Mouse (Mus musculus): ENCODE results near the gene AC109138.7. TPM values are rescaled to one million over a fixed set of nuclear protein-coding genes. Genes with fewer than 3 reads are reported as not detected.

Gene AC109138.7
- total and polyA plus RNA-seq, 3 experiments = not detected

- TF ChIP-seq RCOR1 (conservative IDR thresholded peaks at IDR 0.05; ENCODE audit: low read depth, low read length) = no peak
- no peak for TF ChIP-seq IRF4 (IDR thresholded peaks at IDR 0.05; ENCODE audit: low read depth, low read length)
- peak; percentile 93 for TF ChIP-seq MAX (IDR thresholded peaks at IDR 0.05; ENCODE audit: low read length)
- no peak for TF ChIP-seq MEF2A (IDR thresholded peaks at IDR 0.05; ENCODE audit: borderline replicate concordance, low read depth, low read length)
- no peak for TF ChIP-seq JUN (IDR thresholded peaks at IDR 0.05; ENCODE audit: insufficient read depth, low read depth, low read length)
- 0 out of 2 replicates have a peak, but pooled peaks have one; percentile 35 for TF ChIP-seq ZNF384 (IDR thresholded peaks at IDR 0.05; ENCODE audit: low read depth, low read length)
- no peak for TF ChIP-seq ZC3H11A (IDR thresholded peaks at IDR 0.05; ENCODE audit: low read depth, low read length)
Measured at GRCm38 (mm10) chr19:4280425-4280824, 66.3 kb downstream of the AC109138.7 start (continued).

Other genes with a start within 250 kb of the AC109138.7 start
Only the 20 nearest of the 30 such genes appear.
- 6.0 and 21.1 TPM in 2 replicates for gene Gstp2, start 168.3 kb upstream of the AC109138.7 start, total RNA-seq (2012; rRNA removed)
- not detected in 2 replicates for gene Gstp2, start 168.3 kb upstream of the AC109138.7 start, total RNA-seq (2014; rRNA removed)
- gene Gstp2, start 168.3 kb upstream of the AC109138.7 start, polyA plus RNA-seq (2012; ENCODE audit: insufficient read length, low read depth) = 1.4 and 2.4 TPM in 2 replicates
- 0.46 and 1.4 TPM in 2 replicates for gene Gstp3, start 154.8 kb upstream of the AC109138.7 start, total RNA-seq (2012; rRNA removed)
- not detected in 2 replicates for gene Gstp3, start 154.8 kb upstream of the AC109138.7 start, total RNA-seq (2014; rRNA removed)
- gene Gstp3, start 154.8 kb upstream of the AC109138.7 start, polyA plus RNA-seq (2012; ENCODE audit: insufficient read length, low read depth) = not detected in 2 replicates
- gene Cabp2, start 132.8 kb upstream of the AC109138.7 start, total RNA-seq (2012; rRNA removed) = not detected in 2 replicates
- gene Cabp2, start 132.8 kb upstream of the AC109138.7 start, total RNA-seq (2014; rRNA removed) = not detected in 2 replicates
- gene Cabp2, start 132.8 kb upstream of the AC109138.7 start, polyA plus RNA-seq (2012; ENCODE audit: insufficient read length, low read depth) = not detected in 2 replicates
- gene Cdk2ap2, start 117.2 kb upstream of the AC109138.7 start, total RNA-seq (2012; rRNA removed) = 69.5 and 90.3 TPM in 2 replicates
- gene Cdk2ap2, start 117.2 kb upstream of the AC109138.7 start, total RNA-seq (2014; rRNA removed) = 57.0 and 63.4 TPM in 2 replicates
- 55.6 and 67.1 TPM in 2 replicates for gene Cdk2ap2, start 117.2 kb upstream of the AC109138.7 start, polyA plus RNA-seq (2012; ENCODE audit: insufficient read length, low read depth)
- gene Pitpnm1, start 114.4 kb upstream of the AC109138.7 start, total RNA-seq (2012; rRNA removed) = 43.8 and 46.1 TPM in 2 replicates
- gene Pitpnm1, start 114.4 kb upstream of the AC109138.7 start, total RNA-seq (2014; rRNA removed) = 14.8 and 15.9 TPM in 2 replicates
- 33.3 and 34.7 TPM in 2 replicates for gene Pitpnm1, start 114.4 kb upstream of the AC109138.7 start, polyA plus RNA-seq (2012; ENCODE audit: insufficient read length, low read depth)
- gene Aip, start 88.5 kb upstream of the AC109138.7 start, total RNA-seq (2012; rRNA removed) = 37.5 and 39.7 TPM in 2 replicates
- gene Aip, start 88.5 kb upstream of the AC109138.7 start, total RNA-seq (2014; rRNA removed) = 10.8 and 11.7 TPM in 2 replicates
- 64.8 and 87.9 TPM in 2 replicates for gene Aip, start 88.5 kb upstream of the AC109138.7 start, polyA plus RNA-seq (2012; ENCODE audit: insufficient read length, low read depth)
- 0.17 and 0.25 TPM in 2 replicates for gene Gpr152, start 74.6 kb upstream of the AC109138.7 start, total RNA-seq (2012; rRNA removed)
- gene Gpr152, start 74.6 kb upstream of the AC109138.7 start, total RNA-seq (2014; rRNA removed) = 0.05 TPM in 1 of 2 replicates, not detected in the other
- gene Gpr152, start 74.6 kb upstream of the AC109138.7 start, polyA plus RNA-seq (2012; ENCODE audit: insufficient read length, low read depth) = 0.71 and 0.82 TPM in 2 replicates
- 2.8 and 3.3 TPM in 2 replicates for gene Cabp4, start 70.3 kb upstream of the AC109138.7 start, total RNA-seq (2012; rRNA removed)
- gene Cabp4, start 70.3 kb upstream of the AC109138.7 start, total RNA-seq (2014; rRNA removed) = 6.4 and 6.9 TPM in 2 replicates
- 11.8 and 14.7 TPM in 2 replicates for gene Cabp4, start 70.3 kb upstream of the AC109138.7 start, polyA plus RNA-seq (2012; ENCODE audit: insufficient read length, low read depth)
- 172 and 194 TPM in 2 replicates for gene Coro1b, start 65.7 kb upstream of the AC109138.7 start, total RNA-seq (2012; rRNA removed)
- 154 and 179 TPM in 2 replicates for gene Coro1b, start 65.7 kb upstream of the AC109138.7 start, total RNA-seq (2014; rRNA removed)
- 265 and 293 TPM in 2 replicates for gene Coro1b, start 65.7 kb upstream of the AC109138.7 start, polyA plus RNA-seq (2012; ENCODE audit: insufficient read length, low read depth)
- gene Ptprcap, start 60.8 kb upstream of the AC109138.7 start, total RNA-seq (2012; rRNA removed) = 438 and 452 TPM in 2 replicates
- gene Ptprcap, start 60.8 kb upstream of the AC109138.7 start, total RNA-seq (2014; rRNA removed) = 380 and 447 TPM in 2 replicates
- gene Ptprcap, start 60.8 kb upstream of the AC109138.7 start, polyA plus RNA-seq (2012; ENCODE audit: insufficient read length, low read depth) = 296 and 343 TPM in 2 replicates
- 20.7 and 25.3 TPM in 2 replicates for gene Rps6kb2, start 51.0 kb upstream of the AC109138.7 start, total RNA-seq (2012; rRNA removed)
- 9.7 and 12.0 TPM in 2 replicates for gene Rps6kb2, start 51.0 kb upstream of the AC109138.7 start, total RNA-seq (2014; rRNA removed)
- gene Rps6kb2, start 51.0 kb upstream of the AC109138.7 start, polyA plus RNA-seq (2012; ENCODE audit: insufficient read length, low read depth) = 26.6 and 27.2 TPM in 2 replicates
- gene Carns1, start 38.9 kb upstream of the AC109138.7 start, total RNA-seq (2012; rRNA removed) = 3.4 and 4.0 TPM in 2 replicates
- 1.7 and 1.8 TPM in 2 replicates for gene Carns1, start 38.9 kb upstream of the AC109138.7 start, total RNA-seq (2014; rRNA removed)
- gene Carns1, start 38.9 kb upstream of the AC109138.7 start, polyA plus RNA-seq (2012; ENCODE audit: insufficient read length, low read depth) = 3.8 and 4.4 TPM in 2 replicates
- gene Tbc1d10c, start 23.1 kb upstream of the AC109138.7 start, total RNA-seq (2012; rRNA removed) = 46.3 and 57.8 TPM in 2 replicates
- gene Tbc1d10c, start 23.1 kb upstream of the AC109138.7 start, total RNA-seq (2014; rRNA removed) = 43.5 and 51.5 TPM in 2 replicates
- gene Tbc1d10c, start 23.1 kb upstream of the AC109138.7 start, polyA plus RNA-seq (2012; ENCODE audit: insufficient read length, low read depth) = 57.4 and 58.5 TPM in 2 replicates
- gene Ppp1ca, start 22.3 kb upstream of the AC109138.7 start, total RNA-seq (2012; rRNA removed) = 502 and 585 TPM in 2 replicates
- gene Ppp1ca, start 22.3 kb upstream of the AC109138.7 start, total RNA-seq (2014; rRNA removed) = 635 and 651 TPM in 2 replicates
- gene Ppp1ca, start 22.3 kb upstream of the AC109138.7 start, polyA plus RNA-seq (2012; ENCODE audit: insufficient read length, low read depth) = 383 and 389 TPM in 2 replicates
- 20.5 and 22.4 TPM in 2 replicates for gene Rad9a, start 12.7 kb upstream of the AC109138.7 start, total RNA-seq (2012; rRNA removed)
- gene Rad9a, start 12.7 kb upstream of the AC109138.7 start, total RNA-seq (2014; rRNA removed) = 11.5 and 14.3 TPM in 2 replicates
- gene Rad9a, start 12.7 kb upstream of the AC109138.7 start, polyA plus RNA-seq (2012; ENCODE audit: insufficient read length, low read depth) = 20.0 and 21.7 TPM in 2 replicates
- gene Clcf1, start 119 bp upstream of the AC109138.7 start, total RNA-seq (2012; rRNA removed) = 0.29 and 1.0 TPM in 2 replicates
- gene Clcf1, start 119 bp upstream of the AC109138.7 start, total RNA-seq (2014; rRNA removed) = 0.28 TPM in 1 of 2 replicates, not detected in the other
- gene Clcf1, start 119 bp upstream of the AC109138.7 start, polyA plus RNA-seq (2012; ENCODE audit: insufficient read length, low read depth) = 0.09 TPM in 1 of 2 replicates, not detected in the other
- gene Pold4, start 17.5 kb downstream of the AC109138.7 start, total RNA-seq (2012; rRNA removed) = 35.0 and 53.4 TPM in 2 replicates
- gene Pold4, start 17.5 kb downstream of the AC109138.7 start, total RNA-seq (2014; rRNA removed) = 61.5 and 76.4 TPM in 2 replicates
- gene Pold4, start 17.5 kb downstream of the AC109138.7 start, polyA plus RNA-seq (2012; ENCODE audit: insufficient read length, low read depth) = 35.1 and 36.8 TPM in 2 replicates
- 30.0 and 33.4 TPM in 2 replicates for gene Ssh3, start 54.8 kb downstream of the AC109138.7 start, total RNA-seq (2012; rRNA removed)
- gene Ssh3, start 54.8 kb downstream of the AC109138.7 start, total RNA-seq (2014; rRNA removed) = 5.6 and 6.9 TPM in 2 replicates
- gene Ssh3, start 54.8 kb downstream of the AC109138.7 start, polyA plus RNA-seq (2012; ENCODE audit: insufficient read length, low read depth) = 12.3 and 13.2 TPM in 2 replicates
- 53.6 and 55.1 TPM in 2 replicates for gene Ankrd13d, start 68.8 kb downstream of the AC109138.7 start, total RNA-seq (2012; rRNA removed)
- gene Ankrd13d, start 68.8 kb downstream of the AC109138.7 start, total RNA-seq (2014; rRNA removed) = 3.8 and 5.6 TPM in 2 replicates
- 13.2 and 17.3 TPM in 2 replicates for gene Ankrd13d, start 68.8 kb downstream of the AC109138.7 start, polyA plus RNA-seq (2012; ENCODE audit: insufficient read length, low read depth)
- 196 and 203 TPM in 2 replicates for gene Grk2, start 91.9 kb downstream of the AC109138.7 start, total RNA-seq (2012; rRNA removed)
- 118 and 119 TPM in 2 replicates for gene Grk2, start 91.9 kb downstream of the AC109138.7 start, total RNA-seq (2014; rRNA removed)
- 191 and 193 TPM in 2 replicates for gene Grk2, start 91.9 kb downstream of the AC109138.7 start, polyA plus RNA-seq (2012; ENCODE audit: insufficient read length, low read depth)